Mouse (Mus musculus) CD4-positive helper T cell, adult 2 months (primary cell): ENCODE measurements around the gene Mrpl38.

Source experiments
- DNase-seq: peaks from one replicate; pipeline ENCODE4 v3.0.0-alpha.2; 2012; ENCODE audit warnings: low read depth, missing footprints, low spot score

Mrpl38 gene

DNA sequence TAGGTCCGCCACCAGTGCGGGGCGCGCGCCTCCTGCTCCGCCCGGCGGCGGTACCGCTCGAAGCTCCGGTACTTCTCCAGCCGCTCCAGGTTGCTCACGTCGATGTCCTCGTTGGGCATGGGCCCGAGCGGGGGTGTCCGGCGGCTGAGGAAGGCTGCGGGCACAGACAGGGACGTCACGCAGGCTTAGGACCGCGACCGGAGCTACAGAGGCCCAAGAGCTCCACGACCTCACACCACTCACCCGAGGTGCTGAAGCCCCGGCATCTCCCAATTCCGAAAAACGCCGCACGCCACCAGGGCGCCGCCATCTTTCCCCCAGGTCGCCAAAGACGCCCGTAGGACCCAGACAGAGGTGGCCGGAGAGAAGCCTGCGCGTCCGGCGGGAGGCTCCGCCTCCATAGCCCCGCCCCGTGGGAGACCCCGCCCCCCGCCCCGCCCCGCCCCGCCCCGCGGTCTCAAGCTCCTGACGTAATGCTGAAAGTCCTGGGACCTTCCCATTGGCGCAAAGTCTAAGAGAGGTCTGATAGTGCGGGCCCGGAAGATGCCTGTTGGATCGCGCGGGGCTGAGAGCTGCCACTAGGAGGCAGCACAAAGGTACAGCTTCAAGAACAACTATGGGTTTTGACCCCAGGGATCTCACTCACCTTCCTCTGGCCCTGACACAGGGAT lies at the start of gene Mrpl38:
TSS of gene Mrpl38 (minus strand) at position 401 of the 671 bp plus-strand sequence.
- DNase-seq = peak; percentile 95

DNA sequence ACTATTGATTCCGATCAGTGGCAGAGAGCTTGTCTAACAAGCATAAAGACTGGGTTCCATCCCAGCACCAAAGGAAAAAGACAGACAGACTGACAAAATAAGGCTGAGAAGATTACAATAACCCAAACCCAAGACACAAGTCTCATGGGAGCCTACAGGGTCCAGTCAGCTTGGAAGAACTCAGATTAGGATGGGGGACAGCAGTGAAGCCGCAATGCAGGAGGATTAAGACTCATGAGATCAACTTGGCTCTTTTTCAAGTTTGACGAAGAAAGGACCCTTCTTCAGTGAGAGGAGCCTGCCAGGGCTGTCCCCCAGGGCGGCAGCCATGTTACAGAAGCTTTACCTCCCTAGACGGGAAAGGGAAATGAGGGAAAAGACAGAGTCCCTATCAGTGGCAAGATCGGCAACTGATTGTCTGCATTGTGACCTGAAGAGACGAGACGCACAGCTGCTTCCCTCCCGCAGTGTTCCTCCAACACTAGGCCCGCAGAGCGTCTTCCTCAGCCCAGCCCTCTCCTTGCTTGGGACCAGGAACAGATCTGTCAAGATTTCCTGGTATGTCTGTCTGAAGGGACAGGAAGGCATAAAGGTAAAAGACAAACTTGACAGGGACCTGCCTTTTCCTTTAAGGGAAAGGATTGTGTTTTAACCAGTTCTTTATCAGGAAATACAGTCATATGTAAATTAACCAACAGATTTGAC lies 48.7 kb upstream of the Mrpl38 start:
- DNase-seq = no peak

DNA sequence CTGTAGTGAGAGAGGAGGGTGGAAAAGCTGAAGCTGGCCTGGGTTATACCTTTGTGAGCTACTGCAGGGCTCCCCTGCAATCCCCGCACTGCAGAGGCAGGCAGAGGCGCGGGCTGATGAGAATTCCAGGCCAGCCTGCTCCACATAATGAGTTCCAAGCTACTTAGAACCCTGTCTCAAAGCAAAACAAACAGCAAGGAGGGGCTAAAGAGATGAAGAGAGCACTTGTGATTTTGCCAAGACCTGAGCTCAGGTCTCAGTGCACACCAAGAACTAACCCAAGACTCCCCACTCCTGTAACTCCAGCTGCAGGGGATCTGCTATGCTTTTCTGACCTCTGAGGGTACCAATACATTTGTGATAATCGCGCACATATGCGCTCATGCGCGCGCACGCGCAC lies 47.7 kb upstream of the Mrpl38 start:
- no peak for DNase-seq

DNA sequence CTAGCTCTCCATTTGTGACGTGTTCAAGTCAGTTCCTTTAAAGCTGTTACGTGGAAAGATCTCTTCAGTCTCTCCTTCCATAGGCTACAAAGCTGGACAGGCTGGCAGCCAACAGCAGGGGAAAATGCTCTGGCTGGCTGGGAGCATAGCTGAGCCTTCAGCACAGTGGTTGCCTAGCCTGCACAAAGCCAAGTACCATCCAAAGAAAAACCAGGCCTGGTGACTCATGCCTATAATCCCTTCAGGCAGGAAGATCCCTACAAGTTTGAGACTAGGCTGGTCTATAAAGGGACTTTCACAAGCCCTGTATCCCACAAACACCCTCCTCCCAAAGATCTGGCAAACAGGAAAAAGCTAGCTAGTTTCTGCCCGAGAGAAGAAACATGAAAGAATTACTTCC lies 47.2 kb upstream of the Mrpl38 start:
- DNase-seq = no peak

DNA sequence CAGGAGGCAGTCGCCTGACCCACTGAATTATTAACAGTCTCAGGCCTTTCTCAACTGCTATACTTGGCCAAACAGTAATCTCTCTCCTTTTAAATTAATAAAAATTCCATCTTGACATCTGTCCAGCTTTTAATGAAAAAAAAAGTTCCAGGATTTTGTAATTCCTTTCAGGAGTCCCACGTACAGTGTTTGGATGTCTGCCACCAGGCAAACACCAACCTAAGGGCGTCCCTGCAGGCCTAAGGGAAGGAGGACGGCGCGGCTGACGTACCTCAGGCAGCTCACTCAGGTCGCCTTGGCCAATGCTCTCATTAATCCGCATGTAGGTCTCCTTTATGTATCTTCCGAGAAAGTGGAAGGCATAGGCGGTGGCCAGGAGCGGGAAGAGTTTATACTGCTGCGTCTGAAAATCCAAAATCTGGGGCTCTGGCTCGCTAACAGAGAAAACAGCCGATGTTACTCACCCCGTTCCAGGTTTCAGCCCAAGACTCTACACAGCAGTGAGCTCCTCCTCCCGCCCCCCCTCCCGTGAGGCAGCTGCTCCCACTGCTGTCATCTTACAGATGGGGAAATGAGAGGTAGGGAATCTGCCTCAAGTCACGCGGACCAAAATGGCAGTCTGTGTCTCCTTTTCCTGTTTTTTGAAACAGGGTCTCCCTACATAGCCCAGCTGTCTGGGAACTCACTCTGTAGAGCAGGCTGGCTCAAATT lies 39.9 kb upstream of the Mrpl38 start:
- DNase-seq = no peak

DNA sequence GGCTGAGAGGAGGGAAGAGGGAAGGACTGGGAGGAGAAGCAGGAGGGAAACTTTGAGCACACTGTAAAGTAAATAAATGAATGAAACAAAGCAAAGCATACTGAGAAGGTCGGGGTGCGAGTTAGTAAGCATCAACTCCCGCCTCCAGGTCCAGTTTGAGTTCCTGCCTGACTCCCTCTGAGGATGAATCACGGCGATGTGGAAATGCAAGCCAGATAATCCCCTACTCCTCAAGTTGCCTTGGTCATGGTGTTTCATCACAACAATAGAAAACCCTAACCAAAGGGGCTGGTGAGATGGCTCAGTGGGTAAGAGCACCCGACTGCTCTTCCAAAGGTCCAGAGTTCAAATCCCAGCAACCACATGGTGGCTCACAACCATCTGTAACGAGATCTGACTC lies 37.3 kb upstream of the Mrpl38 start:
- DNase-seq = no peak

DNA sequence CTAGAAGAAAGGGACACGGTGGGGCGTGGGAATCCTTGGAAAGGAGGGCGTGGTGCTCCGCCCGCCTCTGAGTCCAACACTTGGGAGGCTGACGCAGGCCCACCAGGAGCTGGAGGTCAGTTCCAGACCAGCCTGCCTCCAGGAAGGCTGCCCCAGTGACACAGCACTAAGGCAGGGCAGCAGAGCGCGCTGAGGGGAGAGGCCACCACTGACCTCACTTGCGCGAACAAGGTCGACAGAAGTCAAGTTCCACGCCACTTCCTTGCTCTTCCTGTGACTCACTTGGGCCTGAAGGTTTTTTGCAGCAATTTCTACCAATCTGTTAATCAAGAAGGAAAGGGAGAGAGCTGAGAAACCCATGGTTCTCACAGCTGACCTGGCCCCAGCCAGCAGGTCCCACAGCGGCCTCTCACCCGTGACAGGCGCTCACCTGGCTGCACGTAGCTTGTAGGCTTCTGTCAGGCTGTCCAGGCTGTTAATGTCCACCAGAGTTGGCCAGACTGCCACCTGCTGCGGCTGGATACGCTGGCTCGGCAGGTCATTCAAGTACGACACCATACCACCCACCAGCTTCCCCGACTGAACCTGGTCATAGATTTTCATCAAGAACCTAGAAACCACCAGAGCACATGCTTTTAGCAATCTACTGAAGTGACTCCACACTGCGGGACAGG lies 36.2 kb upstream of the Mrpl38 start:
- no peak for DNase-seq

DNA sequence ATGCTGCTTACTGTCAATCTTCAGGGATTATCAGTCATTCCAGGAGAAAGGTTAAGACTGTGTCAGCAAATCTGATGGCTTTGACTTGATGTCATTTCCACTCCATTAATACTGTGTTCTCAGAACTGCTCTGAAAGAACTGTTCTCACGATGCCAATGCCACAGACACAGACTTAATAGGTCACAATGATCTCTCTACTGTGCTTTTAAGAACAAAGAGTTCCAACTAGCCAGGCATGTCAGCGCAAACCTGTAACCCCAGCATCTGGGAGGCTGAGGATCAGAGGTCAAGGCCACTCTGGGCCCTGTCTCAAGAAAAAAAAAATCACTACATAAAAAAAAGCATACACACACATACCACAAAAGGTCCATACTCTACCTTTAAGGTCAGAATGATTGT lies 33.3 kb upstream of the Mrpl38 start:
- DNase-seq = no peak

DNA sequence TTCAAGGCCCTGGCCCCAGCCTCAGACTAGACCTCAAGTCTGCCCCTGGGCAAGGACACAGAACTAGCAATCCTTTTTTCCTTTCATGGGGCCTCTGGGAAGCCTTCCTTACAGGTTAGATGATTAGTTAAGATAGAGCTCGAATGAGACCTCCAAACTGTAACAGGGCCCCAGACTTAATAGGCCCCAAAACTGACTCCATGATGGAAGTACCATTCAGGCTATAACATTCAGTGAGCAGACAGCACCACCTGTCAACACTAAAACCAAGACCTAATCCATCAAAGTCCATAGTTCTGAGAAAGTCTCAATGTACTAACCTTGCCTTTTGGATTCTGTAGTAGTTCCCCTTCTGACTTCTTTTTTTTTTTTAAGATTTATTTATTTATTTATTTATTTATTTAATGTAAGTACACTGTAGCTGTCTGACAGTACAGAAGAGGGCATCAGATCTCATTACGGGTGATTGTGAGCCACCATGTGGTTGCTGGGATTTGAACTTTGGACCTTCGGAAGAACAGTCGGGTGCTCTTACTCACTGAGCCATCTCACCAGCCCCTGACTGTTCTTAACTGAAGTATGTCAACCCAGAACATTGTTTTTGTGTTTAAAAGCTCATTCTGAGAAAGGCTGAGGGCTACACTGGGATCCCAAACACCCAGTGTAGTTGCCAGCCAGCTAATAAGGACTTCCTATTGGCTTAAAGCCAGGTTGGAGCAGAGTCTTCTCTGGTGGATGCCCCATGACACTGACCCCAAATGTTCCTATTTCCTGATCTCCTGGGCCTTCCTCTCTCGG lies 31.5 kb upstream of the Mrpl38 start:
- no peak for DNase-seq

DNA sequence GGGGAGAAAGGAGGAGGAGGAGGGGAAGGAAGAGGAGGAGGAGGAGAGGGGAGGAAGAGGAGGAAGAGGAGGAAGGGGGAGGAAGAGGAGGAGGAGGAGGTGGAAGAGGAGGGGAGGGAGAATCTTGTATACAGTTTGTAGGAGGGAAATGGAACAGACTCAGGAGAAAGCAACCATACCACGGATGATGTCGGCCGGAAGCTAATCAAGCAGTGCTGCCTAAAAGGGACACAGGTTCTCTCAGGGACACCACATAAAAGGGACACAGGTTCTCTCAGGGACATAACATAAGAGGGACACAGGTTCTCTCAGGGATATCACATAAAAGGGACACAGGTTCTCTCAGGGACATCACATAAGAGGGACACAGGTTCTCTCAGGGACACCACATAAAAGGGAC lies 30.5 kb upstream of the Mrpl38 start:
- DNase-seq = no peak

DNA sequence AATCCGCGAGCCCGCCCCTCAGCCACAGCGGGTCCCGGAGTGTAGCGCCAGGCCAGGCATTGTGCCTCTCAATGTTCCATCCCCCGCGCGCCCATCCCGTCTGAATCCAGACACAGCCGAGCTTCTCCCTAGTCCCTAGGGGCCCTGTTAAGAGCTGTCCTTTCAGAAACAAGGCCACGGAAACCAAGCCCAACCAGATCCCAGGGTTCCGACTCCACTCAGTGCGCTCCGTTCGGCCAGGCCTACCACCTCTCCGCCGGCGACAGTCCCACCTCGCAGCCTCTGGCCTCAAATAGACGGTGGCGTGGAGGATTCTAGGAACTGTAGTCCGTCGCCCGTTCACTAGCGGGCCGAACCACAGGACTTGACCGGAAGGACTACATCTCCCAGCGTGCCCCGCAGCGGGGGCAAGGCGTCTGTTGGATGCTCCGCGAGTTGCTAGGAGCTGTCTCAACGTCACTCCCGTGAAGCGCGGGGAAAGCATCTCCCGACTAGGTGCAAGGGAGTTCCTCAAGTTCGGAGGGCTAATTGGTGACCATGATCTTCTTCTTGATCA lies 29.3 kb upstream of the Mrpl38 start, which contains the start of gene Fbf1:
TSS of gene Fbf1 (minus strand) at position 283 of the 556 bp plus-strand sequence.
- peak; percentile 91 for DNase-seq

DNA sequence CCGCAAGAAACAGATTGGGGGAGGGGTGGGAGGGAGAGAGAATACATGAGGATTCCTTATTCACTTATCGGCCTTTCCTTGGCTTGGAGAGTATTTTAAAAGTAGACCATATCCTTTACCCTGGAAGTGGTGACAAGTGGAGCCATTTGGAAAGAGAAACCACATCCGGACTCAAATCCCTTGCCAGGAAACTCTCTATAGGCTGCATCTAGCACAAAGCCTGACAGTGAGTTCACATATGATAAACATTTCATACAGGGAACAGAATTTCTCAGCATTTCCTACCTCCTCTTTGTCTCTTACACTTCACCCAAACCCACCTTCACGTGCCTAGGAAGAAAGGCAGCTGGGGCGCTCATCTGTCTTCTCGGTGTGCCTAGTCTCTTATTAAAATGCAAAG lies 28.6 kb upstream of the Mrpl38 start:
- peak; percentile 36 for DNase-seq

DNA sequence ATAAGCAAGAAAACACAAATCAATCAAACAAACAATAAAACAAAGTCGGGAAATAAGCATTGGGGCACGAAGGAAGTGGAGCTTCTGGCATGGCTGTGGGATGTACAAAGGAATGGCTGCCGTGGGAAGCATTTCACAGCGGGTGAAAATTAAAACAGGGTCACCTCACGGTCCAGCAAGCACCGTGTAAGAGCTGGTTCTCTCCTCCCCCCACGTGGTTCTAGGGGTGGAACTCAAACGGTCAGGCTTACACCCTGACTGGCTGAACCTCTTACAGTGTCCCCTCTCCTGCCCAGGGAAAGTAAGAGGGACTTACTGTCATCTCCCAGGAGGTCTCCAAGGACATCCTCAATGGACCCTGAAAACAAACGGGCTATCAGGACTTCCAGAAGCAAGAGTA lies 24.3 kb upstream of the Mrpl38 start:
- DNase-seq = no peak

DNA sequence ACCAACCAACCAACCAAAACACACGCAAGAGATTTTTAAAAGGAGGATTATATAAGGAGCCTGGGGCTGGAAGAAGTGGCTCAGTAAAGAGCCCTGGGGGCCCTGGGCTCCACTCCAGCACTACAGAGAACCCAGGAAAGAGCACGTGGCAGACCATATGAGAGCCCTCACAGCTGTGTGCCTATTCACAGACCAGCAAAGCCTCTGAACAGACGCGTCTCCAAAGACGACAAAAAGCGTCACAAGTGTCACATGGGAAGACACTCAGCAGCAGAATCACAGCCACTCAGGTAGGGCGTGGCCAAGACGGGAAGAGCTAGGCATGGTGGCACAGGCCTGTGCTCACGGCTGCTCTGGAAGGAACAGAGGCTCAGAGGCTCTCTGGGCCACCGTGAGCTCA lies 23.5 kb upstream of the Mrpl38 start:
- no peak for DNase-seq

DNA sequence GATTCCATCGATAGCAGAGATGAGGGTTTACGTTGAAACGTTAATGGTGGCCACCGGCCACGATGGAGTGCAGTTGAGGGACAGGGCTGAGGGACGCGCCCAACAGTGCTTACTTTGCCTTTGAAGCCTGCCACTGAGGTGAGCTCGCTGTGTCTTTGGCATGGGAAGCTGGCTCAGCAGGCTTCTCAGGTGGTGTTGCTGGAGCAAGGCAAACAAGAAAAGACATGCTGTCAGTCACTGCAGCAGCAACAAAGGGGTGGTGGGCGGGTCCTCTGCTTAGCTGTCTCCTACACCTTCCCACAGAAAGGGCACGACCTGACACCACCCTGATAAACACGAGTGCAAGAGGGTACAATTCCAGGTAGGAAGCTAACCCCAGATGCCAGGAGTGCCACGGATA lies 22.6 kb upstream of the Mrpl38 start:
- DNase-seq = no peak

DNA sequence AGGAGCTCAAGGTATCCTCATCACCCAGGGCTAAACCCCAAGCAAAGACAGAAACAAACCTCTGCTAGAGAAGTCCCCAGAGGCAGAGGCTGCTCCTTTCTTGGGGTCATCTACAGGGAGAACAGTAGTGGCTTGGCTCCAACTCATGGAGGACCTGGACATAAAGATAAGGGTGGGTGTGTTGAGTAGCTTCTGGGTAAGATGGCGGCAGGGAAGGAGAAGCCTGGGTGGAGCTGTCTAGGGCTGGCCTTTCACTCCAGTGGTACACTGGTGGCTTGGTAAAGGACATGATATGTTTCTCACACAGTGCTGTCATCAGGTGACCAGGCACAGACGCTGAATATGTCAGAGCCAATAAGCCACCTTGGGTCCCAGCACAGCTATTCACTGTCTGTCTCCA lies 12.3 kb upstream of the Mrpl38 start:
- no peak for DNase-seq

DNA sequence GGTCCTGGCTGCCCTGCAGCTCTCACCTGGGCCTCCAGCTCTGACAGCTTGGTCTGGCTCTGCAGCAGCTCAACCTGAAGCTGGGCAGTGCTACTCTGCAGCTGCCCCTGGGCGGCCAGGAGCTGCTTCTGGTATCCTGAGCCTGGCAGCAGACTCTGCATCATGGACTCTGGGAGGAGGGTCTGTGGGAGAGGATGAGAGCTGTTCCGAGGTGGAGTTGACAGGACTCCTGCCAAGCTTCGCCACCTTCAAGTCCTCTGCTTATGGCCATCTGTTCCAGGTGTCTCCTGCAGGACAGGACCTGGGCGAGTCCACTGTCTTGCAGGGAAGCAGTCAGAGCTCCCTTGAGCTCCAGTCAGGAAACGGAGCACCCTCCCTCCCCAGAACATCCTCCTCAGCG lies 10.7 kb upstream of the Mrpl38 start:
- no peak for DNase-seq

DNA sequence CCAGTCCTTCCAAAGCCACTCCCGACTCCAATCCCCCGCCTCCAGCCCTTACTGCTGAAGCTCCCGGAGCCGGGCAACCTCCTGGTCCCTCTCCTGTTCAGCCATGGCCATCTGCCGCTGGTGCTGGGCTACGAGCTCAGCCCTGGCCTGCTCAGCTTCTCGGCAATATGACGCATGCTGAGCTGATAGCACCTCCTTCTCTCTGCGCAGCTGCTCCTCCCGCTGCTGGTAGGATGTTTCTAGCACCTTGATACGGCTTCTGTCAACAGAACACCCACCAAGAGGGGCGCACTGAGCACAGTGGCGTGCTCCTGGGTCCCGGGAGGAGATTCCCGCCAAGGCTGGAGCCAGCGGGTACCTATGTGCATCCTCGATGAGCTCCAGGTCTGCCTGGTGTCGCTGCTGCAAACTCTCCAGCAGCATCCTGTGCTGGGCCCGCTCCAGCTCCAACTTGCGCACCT lies 10.1 kb upstream of the Mrpl38 start:
- no peak for DNase-seq

DNA sequence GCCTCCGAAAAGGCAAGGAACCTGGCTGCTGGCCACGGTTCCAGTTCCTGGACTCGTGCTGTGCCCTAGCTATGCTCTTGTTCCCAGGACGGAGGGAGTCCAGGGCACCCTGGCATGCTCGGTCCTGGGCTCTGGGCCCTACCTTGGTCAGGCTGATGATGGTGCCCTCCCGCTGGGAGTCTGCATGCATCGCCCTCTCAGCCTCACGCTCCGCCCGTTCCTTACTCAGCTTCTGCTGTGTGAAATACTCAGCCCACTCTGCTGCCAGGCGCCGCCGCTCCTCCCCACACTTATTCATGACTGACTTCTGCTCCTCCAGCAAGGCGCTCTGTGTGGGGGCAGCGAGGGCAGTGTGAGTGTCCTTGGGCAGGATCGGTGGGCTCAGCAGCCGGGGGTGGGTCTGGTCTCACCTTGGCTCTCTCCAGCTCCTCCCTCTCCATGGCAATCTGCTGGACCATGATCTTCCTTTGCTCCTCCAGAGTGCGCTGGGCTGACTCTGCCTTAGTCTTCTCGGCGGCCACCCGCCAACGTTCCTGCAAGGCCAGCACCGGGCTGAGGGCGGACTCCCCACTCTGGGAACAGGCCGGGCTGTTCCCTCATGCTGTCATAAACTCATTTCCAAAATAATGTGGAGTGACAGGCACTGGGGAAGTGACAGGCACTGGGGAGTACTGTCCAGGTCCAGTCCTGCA lies 7.8 kb upstream of the Mrpl38 start:
- no peak for DNase-seq
